ENCODE assay signal across 1 mouse cellular context in the genomic region with DNA sequence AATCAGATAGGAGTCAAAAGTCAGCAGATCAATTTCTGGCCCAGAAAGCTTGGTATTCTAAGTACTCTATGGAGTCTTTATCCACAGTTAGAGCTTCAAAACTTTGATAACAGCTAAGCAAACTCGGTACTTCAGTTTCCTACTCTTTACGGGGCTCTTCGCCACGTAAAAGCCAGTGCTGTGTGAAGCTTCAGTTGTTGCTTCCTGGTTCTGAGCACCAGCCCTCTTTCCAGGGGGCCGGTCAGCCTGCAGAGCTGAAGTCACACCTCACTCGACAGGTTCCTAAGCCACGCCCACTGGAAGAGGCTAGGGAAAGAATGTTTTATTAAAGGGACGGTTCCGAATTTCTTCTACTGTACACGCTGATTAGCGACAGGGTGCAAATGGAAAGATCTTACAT.
TF ChIP-seq lines count a peak whose summit lies in the region.

No protein-coding gene starts in this region.

TF ChIP-seq in MEL, 35 proteins besides CTCF, POLR2A, EP300 and RAD21 (continued from another document):
- TF ChIP-seq POLR2AphosphoS5 (IDR thresholded peaks at IDR 0.05; ENCODE audit: borderline replicate concordance, low read depth, low read length) = no peak
TF ChIP-seq in MEL: peak in this region for 9.
